Mouse (Mus musculus): ENCODE results near the gene Bpifb3. TPM values are rescaled to one million over a fixed set of nuclear protein-coding genes. Genes with fewer than 3 reads are reported as not detected.

Gene Bpifb3
- polyA plus RNA-seq (2012; rRNA removed) (not detected in 2 replicates), polyA plus RNA-seq (2014; fragmentation: Nextera tagmentation; extraction: Ambion mirVana) (not detected in 2 replicates)

GRCm38 (mm10) chr2:153917930-153918329 lies at the start of gene Bpifb3:
TSS of gene Bpifb3 (plus strand) at chr2:153918230.
- H3K9me3 ChIP-seq (ENCODE audit: control insufficient read depth, low read length) = no peaks in the 10 kb centered on the region
- H3K27me3 ChIP-seq (ENCODE audit: control insufficient read depth, insufficient read depth, low read length) = no peaks in the 10 kb centered on the region
- no peak within 1 kb of the TSS for H3K4me2 ChIP-seq (ENCODE audit: low read depth)
- no peaks in the 10 kb centered on the region for H3K4me1 ChIP-seq (replicated peaks; ENCODE audit: control insufficient read depth in 2 of 2, insufficient read depth in 2 of 2, low read length in 1 of 2)
- H3K27ac ChIP-seq = no peak within 1 kb of the TSS
- H3K9ac ChIP-seq (replicated peaks) = no peak within 1 kb of the TSS
- no peaks in the 10 kb centered on the region for H3K36me3 ChIP-seq (replicated peaks; ENCODE audit: control insufficient read depth, insufficient read depth, low read depth)
- H3K4me3 ChIP-seq (ENCODE audit: insufficient read depth in 1 of 2, low read depth in 2 of 2, low read length in 2 of 2) = no peak within 1 kb of the TSS
- DNase-seq (ENCODE audit: low read depth in 3 of 3, low spot score in 3 of 3) (no peak), ATAC-seq (ENCODE audit: insufficient read depth) (no peak)
- WGBS (ENCODE audit: insufficient replicate concordance) = 58% methylated on average over 8 of the region's 8 CpGs
- no peak for TF ChIP-seq CTCF (IDR thresholded peaks at IDR 0.05; ENCODE audit: low read depth)
- no peak for TF ChIP-seq EP300 (IDR thresholded peaks at IDR 0.05; ENCODE audit: low read depth)

- H3K4me2 ChIP-seq (ENCODE audit: low read depth) = no peak within 1 kb of the TSS
- WGBS (ENCODE audit: insufficient replicate concordance) = 58% methylated on average over 4 of the region's 4 CpGs
- TF ChIP-seq CTCF (IDR thresholded peaks at IDR 0.05; ENCODE audit: low read depth) = no peak
- no peak for TF ChIP-seq EP300 (IDR thresholded peaks at IDR 0.05; ENCODE audit: low read depth)
Observed at GRCm38 (mm10) chr2:153870984-153871383, 47.0 kb upstream of the Bpifb3 start, which contains the start of gene Sun5. TSS of gene Sun5 (minus strand) at chr2:153871084.

GRCm38 (mm10) chr2:153874745-153875144 lies 43.3 kb upstream of the Bpifb3 start, which contains the start of gene Bpifb2:
TSS of gene Bpifb2 (plus strand) at chr2:153875045.
- Histone ChIP-seq H3K9me3 (ENCODE audit: control insufficient read depth, low read length) (no peaks in the 10 kb centered on the region), H3K27ac (no peak within 1 kb of the TSS), H3K4me2 (ENCODE audit: low read depth) (no peak within 1 kb of the TSS), H3K4me1 (replicated peaks; ENCODE audit: control insufficient read depth in 2 of 2, insufficient read depth in 2 of 2, low read length in 1 of 2) (no peaks in the 10 kb centered on the region), H3K27me3 (ENCODE audit: control insufficient read depth, insufficient read depth, low read length) (no peaks in the 10 kb centered on the region), H3K4me3 (ENCODE audit: insufficient read depth in 1 of 2, low read depth in 2 of 2, low read length in 2 of 2) (no peak within 1 kb of the TSS), H3K9ac (replicated peaks) (no peak within 1 kb of the TSS), H3K36me3 (replicated peaks; ENCODE audit: control insufficient read depth, insufficient read depth, low read depth) (no peaks in the 10 kb centered on the region)
- TF ChIP-seq EP300 (IDR thresholded peaks at IDR 0.05; ENCODE audit: low read depth) = no peak
- TF ChIP-seq CTCF (IDR thresholded peaks at IDR 0.05; ENCODE audit: low read depth) = no peak
- DNase-seq (ENCODE audit: low read depth in 3 of 3, low spot score in 3 of 3) = no peak
- 55% methylated on average over 9 of the region's 9 CpGs for WGBS (ENCODE audit: insufficient replicate concordance)
- no peak for ATAC-seq (ENCODE audit: insufficient read depth)

More at GRCm38 (mm10) chr2:153870984-153871383, 47.0 kb upstream of the Bpifb3 start, which contains the start of gene Sun5:
- DNase-seq (ENCODE audit: low read depth in 3 of 3, low spot score in 3 of 3) = no peak
- H3K9me3 ChIP-seq (ENCODE audit: control insufficient read depth, low read length) = no peaks in the 10 kb centered on the region
- no peaks in the 10 kb centered on the region for H3K36me3 ChIP-seq (replicated peaks; ENCODE audit: control insufficient read depth, insufficient read depth, low read depth)
- no peak within 1 kb of the TSS for H3K4me3 ChIP-seq (ENCODE audit: insufficient read depth in 1 of 2, low read depth in 2 of 2, low read length in 2 of 2)
- no peak within 1 kb of the TSS for H3K9ac ChIP-seq (replicated peaks)
- no peak within 1 kb of the TSS for H3K27ac ChIP-seq
- H3K27me3 ChIP-seq (ENCODE audit: control insufficient read depth, insufficient read depth, low read length) = no peaks in the 10 kb centered on the region
- H3K4me1 ChIP-seq (replicated peaks; ENCODE audit: control insufficient read depth in 2 of 2, insufficient read depth in 2 of 2, low read length in 1 of 2) = no peaks in the 10 kb centered on the region
- ATAC-seq (ENCODE audit: insufficient read depth) = no peak

DNA sequence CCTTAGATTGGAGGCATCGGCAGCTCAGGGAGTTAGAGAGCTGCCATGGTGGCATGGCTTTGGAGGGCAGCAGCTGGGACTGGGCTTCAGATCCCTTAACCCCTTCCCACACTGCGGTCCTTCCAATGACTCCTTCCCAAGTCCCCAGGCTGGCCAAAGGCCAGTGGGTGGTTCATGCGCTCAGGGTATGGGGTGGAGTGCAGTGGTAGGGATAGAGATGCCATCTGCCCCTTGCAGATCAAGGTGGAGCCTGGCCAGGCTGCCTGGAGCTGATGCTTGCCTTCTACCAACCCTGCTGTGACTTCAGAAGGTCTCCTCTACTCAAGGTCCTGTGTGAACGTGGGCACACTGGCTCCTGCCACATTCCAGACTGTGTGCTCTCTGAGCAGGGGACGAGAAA lies 18.9 kb upstream of the Bpifb3 start:
- TF ChIP-seq EP300 (IDR thresholded peaks at IDR 0.05; ENCODE audit: low read depth) (no peak), CTCF (IDR thresholded peaks at IDR 0.05; ENCODE audit: low read depth) (no peak)
- no peak overlapping the region for H3K27ac ChIP-seq

DNA sequence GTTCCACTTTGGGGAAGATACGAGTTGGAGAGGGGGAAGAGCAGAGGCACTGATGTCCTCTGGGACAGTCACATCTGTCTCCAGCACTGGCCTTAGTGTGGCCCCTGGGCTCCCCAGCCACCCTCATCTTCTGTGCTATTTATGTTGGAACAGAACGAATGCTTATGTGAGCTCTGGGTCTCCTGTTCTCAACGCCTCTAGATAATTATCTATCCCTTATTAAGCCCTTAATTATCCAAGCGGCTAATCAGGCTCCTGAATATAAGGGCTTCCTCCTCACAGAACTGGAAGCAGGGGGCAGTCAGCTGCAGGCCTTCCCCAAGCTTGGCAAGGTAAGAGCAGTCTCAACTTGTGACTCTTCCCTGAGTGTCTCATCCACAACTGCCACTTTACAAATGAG lies 17.9 kb upstream of the Bpifb3 start, which contains the start of gene Bpifb6:
Bpifb6 (plus strand) TSS at position 301 of the 400 bp plus-strand sequence.
- H3K4me2 ChIP-seq (ENCODE audit: low read depth) = no peak within 1 kb of the TSS
- DNase-seq (ENCODE audit: low read depth in 3 of 3, low spot score in 3 of 3) (no peak), ATAC-seq (ENCODE audit: insufficient read depth) (no peak)
- H3K36me3 ChIP-seq (replicated peaks; ENCODE audit: control insufficient read depth, insufficient read depth, low read depth) = no peaks in the 10 kb centered on the region
- no peak within 1 kb of the TSS for H3K9ac ChIP-seq (replicated peaks)
- H3K9me3 ChIP-seq (ENCODE audit: control insufficient read depth, low read length) = no peaks in the 10 kb centered on the region
- H3K27ac ChIP-seq = no peak within 1 kb of the TSS
- WGBS (ENCODE audit: insufficient replicate concordance) = 45% methylated on average over 4 of the region's 4 CpGs
- no peaks in the 10 kb centered on the region for H3K4me1 ChIP-seq (replicated peaks; ENCODE audit: control insufficient read depth in 2 of 2, insufficient read depth in 2 of 2, low read length in 1 of 2)
- H3K27me3 ChIP-seq (ENCODE audit: control insufficient read depth, insufficient read depth, low read length) = no peaks in the 10 kb centered on the region
- no peak for TF ChIP-seq EP300 (IDR thresholded peaks at IDR 0.05; ENCODE audit: low read depth)
- no peak for TF ChIP-seq CTCF (IDR thresholded peaks at IDR 0.05; ENCODE audit: low read depth)
- H3K4me3 ChIP-seq (ENCODE audit: insufficient read depth in 1 of 2, low read depth in 2 of 2, low read length in 2 of 2) = no peak within 1 kb of the TSS

More for the DNA sequence above, 18.9 kb upstream of the Bpifb3 start:
- H3K9me3 ChIP-seq (ENCODE audit: control insufficient read depth, low read length) = no peaks in the 10 kb centered on the region
- H3K4me2 ChIP-seq (ENCODE audit: low read depth) = no peak overlapping the region
- ATAC-seq (ENCODE audit: insufficient read depth) (no peak), DNase-seq (ENCODE audit: low read depth in 3 of 3, low spot score in 3 of 3) (no peak)
- no peaks in the 10 kb centered on the region for H3K27me3 ChIP-seq (ENCODE audit: control insufficient read depth, insufficient read depth, low read length)
- no peak overlapping the region for H3K4me3 ChIP-seq (ENCODE audit: insufficient read depth in 1 of 2, low read depth in 2 of 2, low read length in 2 of 2)
- no peaks in the 10 kb centered on the region for H3K4me1 ChIP-seq (replicated peaks; ENCODE audit: control insufficient read depth in 2 of 2, insufficient read depth in 2 of 2, low read length in 1 of 2)
- WGBS (ENCODE audit: insufficient replicate concordance) = 55% methylated on average over 5 of the region's 5 CpGs
- no peaks in the 10 kb centered on the region for H3K36me3 ChIP-seq (replicated peaks; ENCODE audit: control insufficient read depth, insufficient read depth, low read depth)
- no peak overlapping the region for H3K9ac ChIP-seq (replicated peaks)
